Mouse (Mus musculus) lung, adult 2 months (tissue): Measurements from ENCODE around the gene Ddr1. TPM values are rescaled to one million over a fixed set of nuclear protein-coding genes. Genes with fewer than 3 reads are reported as not detected.

ENCODE experiments used
- DNase-seq: peaks from one replicate; pipeline ENCODE4 v3.0.0; 2022
- H3K4me1 ChIP-seq: fragments of 200-500 bp; 2 replicates; pipeline ENCODE4 v1.6.1; 2011; ENCODE audit warnings: low read length; ENCODE audit not compliant: control insufficient read depth, insufficient read depth
- H3K4me3 ChIP-seq: fragments of 200-500 bp; replicated peaks from 2 replicates; pipeline ENCODE3; 2011; ENCODE audit warnings: low read depth, mild to moderate bottlenecking, control low read depth, low read length; ENCODE audit errors: extremely low read depth
- CTCF ChIP-seq: fragments of 200-500 bp; IDR thresholded peaks from 2 replicates; pipeline ENCODE4 v1.5.1; 2011; ENCODE audit warnings: mild to moderate bottlenecking, low read length, control low read depth; ENCODE audit not compliant: insufficient read depth
- POLR2A ChIP-seq: fragments of 200-500 bp; IDR thresholded peaks from 2 replicates; pipeline ENCODE4 v1.6.1; 2011; ENCODE audit warnings: low read depth, mild to moderate bottlenecking, control low read depth, low read length, borderline replicate concordance; ENCODE audit errors: extremely low read depth
- WGBS: fragments of 180-500 bp; shearing (Covaris S2); methylation state at CpG from one replicate; pipeline ENCODE4 v1.1.7; 2018; 5-methylcytosine and 5-hydroxymethylcytosine counted together
- polyA plus RNA-seq: library from polyadenylated mRNA; depleted of rRNA; stranded (reverse); fragments of >200 nt; gene quantifications from 2 replicates; pipeline ENCODE4 v1.2.3, GENCODE M21; 2012; rRNA removed

Gene Ddr1
- polyA plus RNA-seq, 1 experiment = 63.9 TPM

GRCm38 (mm10) chr17:35649429-35649828 lies 55.0 kb downstream of the Ddr1 start:
- 54% methylated on average over 2 of the region's 2 CpGs for WGBS

GRCm38 (mm10) chr17:35643609-35644236 lies 60.7 kb downstream of the Ddr1 start, which contains the start of gene Mucl3:
Gene Mucl3, minus strand, starts transcription at chr17:35643695.
- TF ChIP-seq POLR2A = 0 out of 2 replicates have a peak, but pooled peaks have one; percentile 28
- no peak for TF ChIP-seq CTCF
- DNase-seq = peak; percentile 25
- 60% methylated on average over 13 of the region's 13 CpGs for WGBS

More at GRCm38 (mm10) chr17:35649429-35649828, 55.0 kb downstream of the Ddr1 start:
- TF ChIP-seq POLR2A = no peak
- no peak for TF ChIP-seq CTCF
- DNase-seq = peak; percentile 56
- Histone ChIP-seq H3K4me3 (peak overlapping the region; percentile 63), H3K4me1 (0 out of 2 replicates have a peak, but pooled peaks cover 2% of the 10 kb centered on the region)

GRCm38 (mm10) chr17:35639352-35639751 lies 65.1 kb downstream of the Ddr1 start:
- DNase-seq = peak; percentile 9
- H3K4me3 ChIP-seq = no peak overlapping the region
- WGBS = 44% methylated on average over 6 of the region's 6 CpGs
- no peak for TF ChIP-seq CTCF
- no peak for TF ChIP-seq POLR2A
- H3K4me1 ChIP-seq = 0 out of 2 replicates have a peak, but pooled peaks cover 2% of the 10 kb centered on the region

More at GRCm38 (mm10) chr17:35643609-35644236, 60.7 kb downstream of the Ddr1 start, which contains the start of gene Mucl3:
- no peak within 1 kb of the TSS for H3K4me3 ChIP-seq
- 0 out of 2 replicates have a peak, but pooled peaks cover 2% of the 10 kb centered on the region for H3K4me1 ChIP-seq

DNA sequence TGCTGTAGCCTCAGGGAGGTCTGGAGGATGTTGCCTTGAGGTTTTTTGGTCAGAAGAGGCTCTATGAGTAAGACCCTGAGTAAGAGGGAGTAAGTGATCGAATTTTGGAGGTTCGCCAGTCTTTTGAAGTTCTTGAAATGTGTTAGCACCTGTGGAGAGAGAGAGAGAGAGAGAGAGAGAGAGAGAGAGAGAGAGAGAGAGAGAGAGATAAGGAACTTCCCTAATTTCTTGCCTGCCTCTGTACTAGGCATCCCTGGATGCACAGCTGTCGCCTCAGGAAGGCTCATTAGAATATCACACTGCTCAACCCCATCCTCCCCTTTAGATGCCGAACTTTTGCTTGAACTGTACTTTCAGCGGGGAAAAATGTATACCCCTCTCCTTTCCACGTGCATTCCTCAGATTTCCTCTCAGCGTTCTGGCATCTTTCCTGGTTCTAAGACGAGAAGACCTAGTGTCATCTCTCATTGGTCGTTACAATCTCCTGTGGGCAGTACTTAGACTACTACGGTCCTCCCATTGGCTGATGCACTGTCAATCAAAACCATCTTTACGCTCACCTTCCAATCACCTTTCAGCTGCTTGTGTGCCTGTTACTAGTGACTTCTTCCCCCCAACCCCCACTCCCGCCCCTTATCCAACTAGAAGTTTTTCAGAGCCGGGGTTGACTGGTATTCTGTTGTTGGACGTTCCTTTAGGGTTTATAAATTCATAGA lies 65.8 kb downstream of the Ddr1 start:
- 17% methylated on average over 14 of the region's 14 CpGs for WGBS
- Histone ChIP-seq H3K4me3 (no peak overlapping the region), H3K4me1 (no peaks in the 10 kb centered on the region)
- DNase-seq = peak; percentile 56
- TF ChIP-seq CTCF = no peak
- no peak for TF ChIP-seq POLR2A

DNA sequence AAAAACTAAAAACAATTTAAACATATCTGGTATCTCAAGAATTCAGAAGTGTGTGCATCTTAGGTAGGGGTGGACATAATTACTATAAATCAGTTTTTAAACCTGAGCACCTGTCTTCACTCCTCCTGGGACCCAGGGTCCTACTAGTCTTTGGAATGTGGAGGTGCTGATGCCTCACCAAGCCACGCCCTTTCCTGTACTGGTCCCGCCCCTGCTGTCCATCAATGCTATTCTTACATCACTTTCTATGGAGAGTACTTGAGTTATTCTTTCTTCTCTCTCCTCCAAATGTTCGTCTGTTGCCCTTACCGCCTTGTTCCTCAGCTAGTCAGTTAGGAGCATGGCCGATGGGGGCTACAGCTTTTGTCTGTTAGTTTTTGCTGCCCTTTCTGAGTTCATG lies 68.1 kb downstream of the Ddr1 start:
- Histone ChIP-seq H3K4me1 (no peaks in the 10 kb centered on the region), H3K4me3 (no peak overlapping the region)
- WGBS = 32% methylated on average over 5 of the region's 5 CpGs
- peak; percentile 79 for DNase-seq
- TF ChIP-seq POLR2A (no peak), CTCF (no peak)

DNA sequence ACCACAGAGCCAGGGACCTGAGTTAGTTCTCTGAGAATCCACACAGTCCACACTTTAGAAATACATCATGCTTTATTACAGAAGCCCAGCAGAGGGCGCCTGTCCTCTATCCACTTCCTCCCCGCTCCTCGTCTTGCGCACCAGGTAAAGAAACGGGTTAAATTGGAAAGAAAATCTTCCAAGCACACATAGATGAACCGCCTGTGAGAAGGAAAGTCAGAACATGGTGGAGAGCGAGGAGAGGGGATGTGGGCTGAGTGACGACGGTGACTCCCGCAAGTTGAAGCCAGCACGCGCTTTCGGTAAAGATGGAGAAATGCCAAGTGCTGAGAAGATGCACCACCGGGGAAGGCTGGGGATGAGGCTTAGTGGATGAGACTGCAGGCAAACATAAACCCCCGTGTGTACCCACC lies 68.7 kb downstream of the Ddr1 start:
- 1% methylated on average over 15 of the region's 15 CpGs for WGBS
- Histone ChIP-seq H3K4me3 (peak overlapping the region; percentile 40), H3K4me1 (no peaks in the 10 kb centered on the region)
- TF ChIP-seq CTCF = peak; percentile 64
- TF ChIP-seq POLR2A = no peak
- DNase-seq = peak; percentile 61

- no peak overlapping the region for H3K4me3 ChIP-seq
- no peak for TF ChIP-seq POLR2A
- no peak for TF ChIP-seq CTCF
- no peaks in the 10 kb centered on the region for H3K4me1 ChIP-seq
- no peak for DNase-seq
- 63% methylated on average over 3 of the region's 3 CpGs for WGBS
These were observed 69.2 kb downstream of the Ddr1 start for GRCm38 (mm10) chr17:35635202-35635601.

- DNase-seq = peak; percentile 46
- 17% methylated on average over 1 of the region's 1 CpGs for WGBS
- Histone ChIP-seq H3K4me3 (no peak overlapping the region), H3K4me1 (no peaks in the 10 kb centered on the region)
- TF ChIP-seq POLR2A = no peak
- peak; percentile 64 for TF ChIP-seq CTCF
These were observed 70.4 kb downstream of the Ddr1 start for GRCm38 (mm10) chr17:35633992-35634391.

Other genes with a start within 250 kb of the Ddr1 start
- 11.4 and 12.9 TPM in 2 replicates for gene H2-Q10, start 234.5 kb downstream of the Ddr1 start, polyA plus RNA-seq
- not detected in 2 replicates for gene Pou5f1, start 198.6 kb downstream of the Ddr1 start, polyA plus RNA-seq
- gene Tcf19, start 187.8 kb downstream of the Ddr1 start, polyA plus RNA-seq = 6.4 and 6.5 TPM in 2 replicates
- 6.5 and 8.4 TPM in 2 replicates for gene Cchcr1, start 187.5 kb downstream of the Ddr1 start, polyA plus RNA-seq
- gene Psors1c2, start 171.4 kb downstream of the Ddr1 start, polyA plus RNA-seq = 0.24 and 5.6 TPM in 2 replicates
- gene Cdsn, start 152.5 kb downstream of the Ddr1 start, polyA plus RNA-seq = 2.0 and 23.0 TPM in 2 replicates
- gene 2300002M23Rik, start 137.2 kb downstream of the Ddr1 start, polyA plus RNA-seq = 18.0 TPM in 1 of 2 replicates, not detected in the other
- gene Sfta2, start 103.1 kb downstream of the Ddr1 start, polyA plus RNA-seq = 257 and 330 TPM in 2 replicates
- gene Gm9573, start 78.0 kb downstream of the Ddr1 start, polyA plus RNA-seq = not detected in 2 replicates
- gene Mucl3, start 60.9 kb downstream of the Ddr1 start, polyA plus RNA-seq = 0.19 and 0.24 TPM in 2 replicates
- 44.0 and 46.6 TPM in 2 replicates for gene Vars2, start 37.0 kb downstream of the Ddr1 start, polyA plus RNA-seq
- gene Gtf2h4, start 30.9 kb downstream of the Ddr1 start, polyA plus RNA-seq = 21.3 and 22.5 TPM in 2 replicates
- 133 TPM in 2 replicates for gene Ier3, start 117.1 kb upstream of the Ddr1 start, polyA plus RNA-seq
- gene Flot1, start 118.6 kb upstream of the Ddr1 start, polyA plus RNA-seq = 81.9 and 89.7 TPM in 2 replicates
- 258 and 298 TPM in 2 replicates for gene Tubb5, start 133.7 kb upstream of the Ddr1 start, polyA plus RNA-seq
- 6.8 and 8.2 TPM in 2 replicates for gene Mdc1, start 136.9 kb upstream of the Ddr1 start, polyA plus RNA-seq
- 16.5 and 26.2 TPM in 2 replicates for gene Nrm, start 156.7 kb upstream of the Ddr1 start, polyA plus RNA-seq
- 53.9 and 61.5 TPM in 2 replicates for gene Ppp1r18, start 161.0 kb upstream of the Ddr1 start, polyA plus RNA-seq
- gene Dhx16, start 175.2 kb upstream of the Ddr1 start, polyA plus RNA-seq = 62.8 and 70.1 TPM in 2 replicates
- gene 2310061I04Rik, start 192.8 kb upstream of the Ddr1 start, polyA plus RNA-seq = 36.1 and 38.1 TPM in 2 replicates
- gene Atat1, start 205.5 kb upstream of the Ddr1 start, polyA plus RNA-seq = 49.4 and 57.7 TPM in 2 replicates
- gene Mrps18b, start 211.8 kb upstream of the Ddr1 start, polyA plus RNA-seq = 30.4 and 43.8 TPM in 2 replicates
- 27.4 and 28.6 TPM in 2 replicates for gene Ppp1r10, start 211.8 kb upstream of the Ddr1 start, polyA plus RNA-seq